In the genomic region with DNA sequence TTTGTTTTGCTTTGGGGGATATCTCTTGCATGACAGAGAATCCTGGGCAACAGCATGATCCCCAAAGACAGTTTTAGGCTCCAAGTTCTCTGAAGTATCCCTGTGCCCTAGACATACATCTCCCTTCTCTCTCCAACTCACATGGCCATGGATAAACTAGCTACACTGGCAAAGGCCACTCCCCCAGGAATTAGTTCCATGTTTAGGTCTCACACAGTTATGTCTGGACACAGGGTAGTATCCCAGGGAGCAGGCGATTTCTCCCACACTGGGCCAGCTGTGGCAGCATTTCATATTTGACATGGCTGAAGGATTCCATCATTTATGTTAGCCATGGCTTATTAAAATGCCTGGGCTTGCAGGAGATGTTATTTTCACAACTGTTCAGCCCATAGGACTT, we compare ENCODE assay signal across 28 mouse cellular contexts.
"Had no signal": no experiment of that assay in that cellular context is flagged by ENCODE, and none has a peak within 500 bp of the region (broad histone marks: within the 10 kb centered on the region; RNA-seq: fewer than 3 reads in every experiment).

No protein-coding gene starts in this region.

- DNase-seq: cerebellum, adult 2 months; cerebellum, adult 8-10 months; cerebellum, adult 9-10 months; cerebellum, adult 9-11 months; cerebellum, postnatal 10 days; cerebellum, postnatal 14 days; cerebellum, postnatal 25 days; cerebellum, postnatal 36 days; embryo, embryonic 11 days; forebrain, postnatal 0 days; gastrocnemius, postnatal 10 days; gastrocnemius, postnatal 25 days; gastrocnemius, postnatal 36 days; heart, adult 18-20 months; heart, adult 2 months had no signal

- H3K4me2 ChIP-seq: embryonic facial prominence, embryonic 12.5 days; embryonic facial prominence, embryonic 13.5 days; embryonic facial prominence, embryonic 15.5 days; forebrain, embryonic 12.5 days; forebrain, embryonic 13.5 days; forebrain, embryonic 15.5 days; heart, embryonic 11.5 days; heart, embryonic 12.5 days had no signal

- H3K9me3 ChIP-seq: embryonic facial prominence, embryonic 12.5 days; embryonic facial prominence, embryonic 13.5 days; embryonic facial prominence, embryonic 15.5 days; forebrain, embryonic 10.5 days; forebrain, embryonic 12.5 days; forebrain, embryonic 15.5 days; heart, embryonic 10.5 days had no signal

- H3K4me1 ChIP-seq: embryonic facial prominence, embryonic 12.5 days; forebrain, embryonic 13.5 days; forebrain, embryonic 15.5 days; heart, embryonic 10.5 days had no signal

- H3K27me3 ChIP-seq: embryonic facial prominence, embryonic 12.5 days; embryonic facial prominence, embryonic 15.5 days; forebrain, embryonic 12.5 days; forebrain, embryonic 13.5 days; forebrain, embryonic 15.5 days had no signal

- H3K27ac ChIP-seq: embryonic facial prominence, embryonic 12.5 days; embryonic facial prominence, embryonic 13.5 days; embryonic facial prominence, embryonic 15.5 days; forebrain, embryonic 10.5 days; forebrain, embryonic 12.5 days; forebrain, embryonic 13.5 days; forebrain, embryonic 15.5 days; heart, adult 2 months; heart, embryonic 10.5 days had no signal

- H3K4me3 ChIP-seq: embryonic facial prominence, embryonic 12.5 days; embryonic facial prominence, embryonic 13.5 days; embryonic facial prominence, embryonic 15.5 days; erythroblast, embryonic 14.5 days; forebrain, embryonic 10.5 days; forebrain, embryonic 12.5 days; forebrain, embryonic 13.5 days; forebrain, embryonic 15.5 days; heart, adult 2 months; heart, embryonic 10.5 days; heart, embryonic 12.5 days had no signal

- H3K36me3 ChIP-seq: embryonic facial prominence, embryonic 12.5 days; embryonic facial prominence, embryonic 13.5 days; embryonic facial prominence, embryonic 15.5 days; forebrain, embryonic 10.5 days; forebrain, embryonic 12.5 days; forebrain, embryonic 15.5 days; heart, embryonic 10.5 days; heart, embryonic 12.5 days had no signal

- H3K9ac ChIP-seq: embryonic facial prominence, embryonic 12.5 days; embryonic facial prominence, embryonic 13.5 days; embryonic facial prominence, embryonic 15.5 days; forebrain, embryonic 12.5 days; forebrain, embryonic 13.5 days; forebrain, embryonic 15.5 days; forebrain, postnatal 0 days; heart, embryonic 12.5 days had no signal

- ATAC-seq: forebrain, embryonic 13.5 days; forebrain, embryonic 14.5 days; forebrain, embryonic 15.5 days; forebrain, embryonic 16.5 days; forebrain, postnatal 0 days had no signal
